Mouse (Mus musculus) liver, embryonic 16.5 days (tissue): Measurements from ENCODE around the gene Il31ra. TPM values are rescaled to one million over a fixed set of nuclear protein-coding genes. Genes with fewer than 3 reads are reported as not detected.

Experiments
- ATAC-seq: fragments of 200-750 bp; cut with Nextera tagmentation; 2 replicates; pipeline ENCODE4 v1.8.0; 2017; ENCODE audit warnings: low read depth, mild to moderate bottlenecking, moderate number of reproducible peaks, moderate library complexity
- H3K27ac ChIP-seq: fragments of 300-500 bp; sonication (generic); 2 replicates; pipeline ENCODE4 v1.5.1; 2014; ENCODE audit warnings: mild to moderate bottlenecking, low read length
- H3K27me3 ChIP-seq: fragments of 300-500 bp; sonication (generic); 2 replicates; pipeline ENCODE4 v1.6.1; 2014; ENCODE audit warnings: low read depth, low read length, mixed read lengths; ENCODE audit not compliant: control insufficient read depth, insufficient read depth
- H3K36me3 ChIP-seq: fragments of 300-500 bp; sonication (generic); 2 replicates; pipeline ENCODE4 v1.6.1; 2014; ENCODE audit warnings: mild to moderate bottlenecking; ENCODE audit not compliant: control insufficient read depth, insufficient read depth
- H3K4me1 ChIP-seq: fragments of 300-500 bp; sonication (generic); 2 replicates; pipeline ENCODE4 v1.6.1; 2014; ENCODE audit warnings: low read depth, low read length, mixed read lengths; ENCODE audit not compliant: control insufficient read depth
- H3K4me2 ChIP-seq: fragments of 300-500 bp; sonication (generic); 2 replicates; pipeline ENCODE4 v1.6.1; 2014; ENCODE audit warnings: low read depth, low read length, mixed read lengths
- H3K4me3 ChIP-seq: fragments of 300-500 bp; sonication (generic); 2 replicates; pipeline ENCODE4 v1.5.1; 2014; ENCODE audit warnings: low read depth, mild to moderate bottlenecking, low read length
- H3K9ac ChIP-seq: fragments of 300-500 bp; sonication (generic); 2 replicates; pipeline ENCODE4 v1.6.1; 2014; ENCODE audit warnings: low read depth, low read length
- H3K9me3 ChIP-seq: fragments of 300-500 bp; sonication (generic); replicated peaks from 2 replicates; pipeline ENCODE4 v1.6.1; 2016; ENCODE audit warnings: low read length; ENCODE audit not compliant: control insufficient read depth
- WGBS: fragments of 180-500 bp; shearing (Covaris S2); extraction: QIAGEN DNeasy Blood & Tissue Kit; methylation state at CpG from one replicate; pipeline ENCODE4 v1.1.7; 2014; ENCODE audit not compliant: insufficient replicate concordance; 5-methylcytosine and 5-hydroxymethylcytosine counted together
- polyA plus RNA-seq: library from polyadenylated mRNA; unstranded; fragments of >200 nt; fragmentation: Nextera tagmentation; extraction: Ambion mirVana; gene quantifications from 2 replicates; pipeline ENCODE4 v1.2.1, GENCODE M21; 2015

Gene Il31ra
- polyA plus RNA-seq, 1 experiment from 2014 or later, result 0.04 TPM

GRCm38 (mm10) chr13:112491636-112492284, 102.4 kb downstream of the Il31ra start:
- no peak overlapping the region for H3K27ac ChIP-seq
- 75% methylated on average over 14 of the region's 14 CpGs for whole genome bisulfite sequencing

GRCm38 (mm10) chr13:112490036-112490435, 104.1 kb downstream of the Il31ra start:
- Histone ChIP-seq H3K27me3 (no peaks in the 10 kb centered on the region), H3K9me3 (no peaks in the 10 kb centered on the region), H3K4me3 (no peak overlapping the region), H3K36me3 (peaks cover 12% of the 10 kb centered on the region), H3K27ac (no peak overlapping the region), H3K9ac (no peak overlapping the region), H3K4me2 (no peak overlapping the region), H3K4me1 (no peaks in the 10 kb centered on the region)
- no peak for ATAC-seq
- WGBS, result 39% methylated on average over 3 of the region's 3 CpGs

More at GRCm38 (mm10) chr13:112491636-112492284, 102.4 kb downstream of the Il31ra start:
- no peaks in the 10 kb centered on the region for H3K9me3 ChIP-seq
- no peak overlapping the region for H3K9ac ChIP-seq
- no peaks in the 10 kb centered on the region for H3K27me3 ChIP-seq
- no peaks in the 10 kb centered on the region for H3K4me1 ChIP-seq
- no peak for ATAC-seq
- peaks cover 4% of the 10 kb centered on the region; the same call in 1 of the 2 replicates for H3K36me3 ChIP-seq
- H3K4me2 ChIP-seq, result no peak overlapping the region
- H3K4me3 ChIP-seq, result no peak overlapping the region

- Histone ChIP-seq H3K4me3 (no peak overlapping the region), H3K9ac (no peak overlapping the region), H3K4me2 (no peak overlapping the region), H3K36me3 (peaks cover 10% of the 10 kb centered on the region), H3K4me1 (no peaks in the 10 kb centered on the region), H3K27me3 (no peaks in the 10 kb centered on the region), H3K27ac (no peak overlapping the region), H3K9me3 (no peaks in the 10 kb centered on the region)
- ATAC-seq, result no peak
- 77% methylated on average over 5 of the region's 5 CpGs for WGBS
Measured at GRCm38 (mm10) chr13:112486676-112487075, 107.5 kb downstream of the Il31ra start.

GRCm38 (mm10) chr13:112486236-112486635, 107.9 kb downstream of the Il31ra start:
- no peaks in the 10 kb centered on the region for H3K9me3 ChIP-seq
- H3K4me3 ChIP-seq, result no peak overlapping the region
- no peak overlapping the region for H3K4me2 ChIP-seq
- no peaks in the 10 kb centered on the region for H3K27me3 ChIP-seq
- WGBS, result 68% methylated on average over 5 of the region's 5 CpGs
- peaks cover 10% of the 10 kb centered on the region for H3K36me3 ChIP-seq
- no peaks in the 10 kb centered on the region for H3K4me1 ChIP-seq
- no peak overlapping the region for H3K9ac ChIP-seq
- ATAC-seq, result no peak
- no peak overlapping the region for H3K27ac ChIP-seq

GRCm38 (mm10) chr13:112483015-112483414, 111.1 kb downstream of the Il31ra start:
- no peaks in the 10 kb centered on the region for H3K9me3 ChIP-seq
- no peaks in the 10 kb centered on the region for H3K4me1 ChIP-seq
- H3K4me3 ChIP-seq, result no peak overlapping the region
- ATAC-seq, result no peak
- 64% methylated on average over 7 of the region's 7 CpGs for WGBS
- peaks cover 10% of the 10 kb centered on the region for H3K36me3 ChIP-seq
- no peak overlapping the region for H3K27ac ChIP-seq
- H3K4me2 ChIP-seq, result no peak overlapping the region
- no peaks in the 10 kb centered on the region for H3K27me3 ChIP-seq
- no peak overlapping the region for H3K9ac ChIP-seq

- H3K4me1 ChIP-seq, result no peaks in the 10 kb centered on the region
- H3K4me2 ChIP-seq, result no peak overlapping the region
- no peak overlapping the region for H3K9ac ChIP-seq
- H3K9me3 ChIP-seq, result no peaks in the 10 kb centered on the region
- WGBS, result 80% methylated on average over 5 of the region's 5 CpGs
- no peak overlapping the region for H3K4me3 ChIP-seq
- H3K27ac ChIP-seq, result no peak overlapping the region
- no peak for ATAC-seq
- peaks cover 10% of the 10 kb centered on the region for H3K36me3 ChIP-seq
- H3K27me3 ChIP-seq, result no peaks in the 10 kb centered on the region
Measured at GRCm38 (mm10) chr13:112482525-112482924, 111.6 kb downstream of the Il31ra start.

GRCm38 (mm10) chr13:112479926-112480325, 114.2 kb downstream of the Il31ra start:
- H3K9ac ChIP-seq, result no peak overlapping the region
- H3K9me3 ChIP-seq, result no peaks in the 10 kb centered on the region
- no peaks in the 10 kb centered on the region for H3K27me3 ChIP-seq
- H3K27ac ChIP-seq, result no peak overlapping the region
- H3K36me3 ChIP-seq, result peaks cover 8% of the 10 kb centered on the region; the same call in 1 of the 2 replicates
- H3K4me1 ChIP-seq, result no peaks in the 10 kb centered on the region
- H3K4me2 ChIP-seq, result no peak overlapping the region
- 70% methylated on average over 15 of the region's 15 CpGs for WGBS
- no peak for ATAC-seq
- no peak overlapping the region for H3K4me3 ChIP-seq

GRCm38 (mm10) chr13:112479032-112479431, 115.1 kb downstream of the Il31ra start:
- Histone ChIP-seq H3K9me3 (no peaks in the 10 kb centered on the region), H3K4me3 (no peak overlapping the region), H3K9ac (no peak overlapping the region), H3K4me1 (no peaks in the 10 kb centered on the region), H3K27ac (no peak overlapping the region), H3K27me3 (no peaks in the 10 kb centered on the region), H3K36me3 (peaks cover 8% of the 10 kb centered on the region; the same call in 1 of the 2 replicates), H3K4me2 (no peak overlapping the region)
- no peak for ATAC-seq
- WGBS, result 76% methylated on average over 7 of the region's 7 CpGs
